Mouse (Mus musculus) lung, embryonic 14.5 days (tissue): ENCODE data around the gene Nfe2l3. TPM values are rescaled to one million over a fixed set of nuclear protein-coding genes. Genes with fewer than 3 reads are reported as not detected.

ENCODE experiments used
- ATAC-seq: fragments of 200-750 bp; cut with Nextera tagmentation; 2 replicates; pipeline ENCODE4 v1.8.0; 2017; ENCODE audit warnings: mild to moderate bottlenecking, moderate TSS enrichment, moderate library complexity; ENCODE audit not compliant: insufficient read depth
- DNase-seq: peaks from one replicate; pipeline ENCODE4 v3.0.0-alpha.2; 2015
- H3K27ac ChIP-seq: fragments of 300-500 bp; sonication (generic); 2 replicates; pipeline ENCODE4 v1.5.1; 2014; ENCODE audit warnings: low read depth, mild to moderate bottlenecking, moderate library complexity
- H3K27me3 ChIP-seq: fragments of 300-500 bp; sonication (generic); 2 replicates; pipeline ENCODE4 v1.6.1; 2014; ENCODE audit warnings: low read length, control low read depth; ENCODE audit not compliant: insufficient read depth
- H3K36me3 ChIP-seq: fragments of 300-500 bp; sonication (generic); 2 replicates; pipeline ENCODE4 v1.6.1; 2014; ENCODE audit warnings: control low read depth; ENCODE audit not compliant: insufficient read depth
- H3K4me1 ChIP-seq: fragments of 300-500 bp; sonication (generic); 2 replicates; pipeline ENCODE4 v1.6.1; 2014; ENCODE audit warnings: antibody characterized with exemption, control low read depth; ENCODE audit not compliant: insufficient read depth
- H3K4me2 ChIP-seq: fragments of 300-500 bp; sonication (generic); 2 replicates; pipeline ENCODE4 v1.6.1; 2014; ENCODE audit warnings: mild to moderate bottlenecking
- H3K4me3 ChIP-seq: fragments of 300-500 bp; sonication (generic); 2 replicates; pipeline ENCODE4 v1.5.1; 2014; ENCODE audit warnings: low read depth, low read length
- H3K9ac ChIP-seq: fragments of 300-500 bp; sonication (generic); 2 replicates; pipeline ENCODE4 v1.6.1; 2014
- H3K9me3 ChIP-seq: fragments of 300-500 bp; sonication (generic); 2 replicates; pipeline ENCODE4 v1.6.1; 2016; ENCODE audit warnings: low read depth, low read length, control low read depth
- CTCF ChIP-seq: IDR thresholded peaks from 2 replicates; pipeline ENCODE4 v1.5.1; 2016; ENCODE audit warnings: antibody characterized with exemption, low read depth
- WGBS: fragments of 180-500 bp; shearing (Covaris S2); extraction: QIAGEN DNeasy Blood & Tissue Kit; methylation state at CpG from one replicate; pipeline ENCODE4 v1.1.7; 2014; 5-methylcytosine and 5-hydroxymethylcytosine counted together
- polyA plus RNA-seq: library from polyadenylated mRNA; unstranded; fragments of >200 nt; fragmentation: Nextera tagmentation; extraction: Ambion mirVana; gene quantifications from 2 replicates; pipeline ENCODE4 v1.2.1, GENCODE M21; 2014

Gene Nfe2l3
- polyA plus RNA-seq, 1 experiment from 2014 or later, result 2.8 TPM

DNA sequence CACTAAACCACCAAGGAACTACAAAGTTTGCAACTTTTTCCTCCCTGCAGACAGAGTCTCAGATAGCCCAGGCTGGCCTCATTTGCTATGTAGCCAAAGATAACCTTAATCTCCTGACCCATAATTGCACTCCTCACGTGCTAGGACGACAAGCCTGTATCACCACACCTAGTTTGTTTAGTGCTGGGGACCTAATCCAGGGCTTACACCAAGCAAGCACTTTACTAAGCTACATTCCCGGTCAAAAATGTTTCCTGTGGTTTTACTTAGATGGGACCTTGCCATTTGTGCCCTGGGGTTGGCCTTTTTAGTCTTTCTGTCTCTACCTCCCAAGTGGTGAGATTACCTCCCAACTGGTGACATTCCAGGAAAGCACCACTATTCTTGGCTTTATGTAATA is 22.5 kb downstream of the Nfe2l3 start:
- 25% methylated on average over 3 of the region's 3 CpGs for WGBS
- H3K27ac ChIP-seq, result no peak overlapping the region

DNA sequence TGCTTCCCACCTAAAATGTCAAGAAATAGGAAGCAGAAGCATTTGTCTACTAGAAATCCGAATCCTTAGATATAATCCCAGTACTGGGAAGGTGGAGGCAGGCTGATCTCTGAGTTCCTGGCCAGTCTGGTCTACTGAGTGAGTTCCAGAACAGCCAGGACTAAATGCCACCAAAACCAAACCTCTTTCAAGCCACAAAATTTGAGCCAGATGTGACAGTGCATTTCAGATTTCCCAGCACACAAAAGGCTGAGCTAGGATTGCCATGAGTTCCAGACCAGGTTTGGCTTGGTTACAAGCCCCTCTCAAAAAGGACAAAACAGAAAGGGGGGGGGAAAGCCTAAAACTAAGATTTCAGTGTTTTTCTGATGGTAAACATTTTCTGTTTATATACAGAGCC is 23.7 kb downstream of the Nfe2l3 start:
- no peak overlapping the region for H3K27ac ChIP-seq
- TF ChIP-seq CTCF, result no peak

More for the DNA sequence above, 22.5 kb downstream of the Nfe2l3 start:
- TF ChIP-seq CTCF, result no peak
- Histone ChIP-seq H3K4me2 (no peak overlapping the region), H3K27me3 (no peaks in the 10 kb centered on the region), H3K4me3 (no peak overlapping the region), H3K4me1 (no peaks in the 10 kb centered on the region), H3K36me3 (peaks cover 21% of the 10 kb centered on the region), H3K9me3 (no peaks in the 10 kb centered on the region), H3K9ac (no peak overlapping the region)
- no peak for ATAC-seq
- DNase-seq, result no peak

GRCm38 (mm10) chr6:51457283-51457682 is 24.8 kb downstream of the Nfe2l3 start:
- DNase-seq, result no peak
- Histone ChIP-seq H3K4me1 (no peaks in the 10 kb centered on the region), H3K36me3 (peaks cover 40% of the 10 kb centered on the region), H3K27me3 (no peaks in the 10 kb centered on the region), H3K4me2 (no peak overlapping the region), H3K9me3 (no peaks in the 10 kb centered on the region), H3K27ac (no peak overlapping the region), H3K4me3 (no peak overlapping the region), H3K9ac (no peak overlapping the region)
- ATAC-seq, result no peak
- TF ChIP-seq CTCF, result no peak
- 68% methylated on average over 3 of the region's 3 CpGs for WGBS

More for the DNA sequence above, 23.7 kb downstream of the Nfe2l3 start:
- Histone ChIP-seq H3K4me2 (no peak overlapping the region), H3K9me3 (no peaks in the 10 kb centered on the region), H3K9ac (no peak overlapping the region), H3K27me3 (no peaks in the 10 kb centered on the region), H3K4me3 (no peak overlapping the region), H3K4me1 (no peaks in the 10 kb centered on the region), H3K36me3 (peaks cover 31% of the 10 kb centered on the region)
- 66% methylated on average over 1 of the region's 1 CpGs for WGBS
- no peak for ATAC-seq
- DNase-seq, result no peak

GRCm38 (mm10) chr6:51457770-51458387 is 25.4 kb downstream of the Nfe2l3 start:
- WGBS, result 68% methylated on average over 8 of the region's 8 CpGs

GRCm38 (mm10) chr6:51458925-51459312 is 26.4 kb downstream of the Nfe2l3 start:
- Histone ChIP-seq H3K4me1 (no peaks in the 10 kb centered on the region), H3K9ac (no peak overlapping the region), H3K27ac (no peak overlapping the region), H3K27me3 (no peaks in the 10 kb centered on the region), H3K4me3 (no peak overlapping the region), H3K36me3 (peaks cover 53% of the 10 kb centered on the region), H3K4me2 (no peak overlapping the region), H3K9me3 (no peaks in the 10 kb centered on the region)
- no peak for ATAC-seq
- WGBS, result 40% methylated on average over 2 of the region's 2 CpGs
- TF ChIP-seq CTCF, result no peak
- DNase-seq, result peak; percentile 47

More at GRCm38 (mm10) chr6:51457770-51458387, 25.4 kb downstream of the Nfe2l3 start:
- no peak overlapping the region for H3K27ac ChIP-seq
- H3K9me3 ChIP-seq, result no peaks in the 10 kb centered on the region
- no peaks in the 10 kb centered on the region for H3K27me3 ChIP-seq
- no peak for TF ChIP-seq CTCF
- ATAC-seq, result no peak
- H3K36me3 ChIP-seq, result peaks cover 43% of the 10 kb centered on the region
- H3K9ac ChIP-seq, result no peak overlapping the region
- H3K4me3 ChIP-seq, result no peak overlapping the region
- DNase-seq, result peak; percentile 42
- no peaks in the 10 kb centered on the region for H3K4me1 ChIP-seq
- no peak overlapping the region for H3K4me2 ChIP-seq

DNA sequence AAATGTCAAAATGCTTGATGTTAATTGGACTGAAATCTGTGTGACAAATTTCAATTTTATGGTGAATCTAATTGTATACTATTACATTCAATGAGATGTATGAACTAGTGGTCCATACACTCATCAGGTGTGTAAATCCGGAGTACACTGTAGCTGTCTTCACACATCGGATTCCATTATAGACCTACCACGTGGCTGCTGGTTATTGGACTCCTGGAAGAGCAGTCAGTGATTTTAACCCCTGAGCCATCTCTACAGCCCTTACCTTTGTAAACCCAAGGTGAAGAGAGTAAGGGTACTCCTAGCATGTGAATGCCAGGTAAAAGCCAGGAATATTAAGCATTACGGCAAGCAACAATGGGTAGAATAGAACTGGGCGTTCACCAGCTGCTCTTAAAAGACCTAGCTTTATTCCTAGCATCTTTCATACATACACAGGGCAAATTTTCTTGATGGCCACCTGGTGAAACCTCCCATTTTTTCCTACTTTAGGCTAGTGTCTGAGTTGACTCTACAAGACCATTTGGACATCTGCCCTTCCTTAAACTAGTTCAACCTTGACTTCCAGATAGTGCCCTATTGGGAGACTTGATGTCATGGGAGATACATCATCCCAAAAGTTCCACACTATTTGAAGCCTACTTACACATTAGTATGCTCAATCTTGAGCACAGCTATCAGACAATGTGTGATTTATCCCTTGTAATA is 27.0 kb downstream of the Nfe2l3 start:
- no peak overlapping the region for H3K9ac ChIP-seq
- 47% methylated on average over 5 of the region's 5 CpGs for WGBS
- no peaks in the 10 kb centered on the region for H3K4me1 ChIP-seq
- DNase-seq (peak; percentile 61), ATAC-seq (peak; percentile 26; the same call in 1 of the 2 replicates)
- H3K27me3 ChIP-seq, result no peaks in the 10 kb centered on the region
- H3K4me2 ChIP-seq, result no peak overlapping the region
- H3K4me3 ChIP-seq, result no peak overlapping the region
- H3K36me3 ChIP-seq, result peaks cover 59% of the 10 kb centered on the region
- no peak overlapping the region for H3K27ac ChIP-seq
- no peak for TF ChIP-seq CTCF
- no peaks in the 10 kb centered on the region for H3K9me3 ChIP-seq

- Histone ChIP-seq H3K27ac (no peak overlapping the region), H3K4me3 (no peak overlapping the region), H3K9ac (no peak overlapping the region), H3K4me2 (no peak overlapping the region), H3K27me3 (no peaks in the 10 kb centered on the region), H3K9me3 (no peaks in the 10 kb centered on the region), H3K36me3 (peaks cover 64% of the 10 kb centered on the region), H3K4me1 (no peaks in the 10 kb centered on the region)
- DNase-seq (no peak), ATAC-seq (no peak)
- TF ChIP-seq CTCF, result no peak
- WGBS, result 76% methylated on average over 4 of the region's 4 CpGs
Measured at GRCm38 (mm10) chr6:51460021-51460360, 27.5 kb downstream of the Nfe2l3 start.
